Mouse (Mus musculus): ENCODE results near the gene Atp12a. TPM values are rescaled to one million over a fixed set of nuclear protein-coding genes. Genes with fewer than 3 reads are reported as not detected.
A peak's percentile ranks its signal among the peaks of the same experiment; 100 is the strongest.

Atp12a gene
- polyA plus RNA-seq, 1 experiment from 2014 or later, result 0.14 TPM

- 26% methylated on average over 3 of the region's 3 CpGs for WGBS
- H3K4me2 ChIP-seq (replicated peaks), result no peak overlapping the region
- H3K9ac ChIP-seq (replicated peaks), result no peak overlapping the region
- peak; percentile 60; the same call in 1 of the 2 replicates for ATAC-seq (replicated peaks)
- no peaks in the 10 kb centered on the region for H3K36me3 ChIP-seq
- H3K9me3 ChIP-seq, result no peaks in the 10 kb centered on the region
- H3K27ac ChIP-seq (replicated peaks), result no peak overlapping the region
- H3K4me3 ChIP-seq, result no peak overlapping the region
- H3K27me3 ChIP-seq, result no peaks in the 10 kb centered on the region
- no peaks in the 10 kb centered on the region for H3K4me1 ChIP-seq
Measured at GRCm38 (mm10) chr14:56390247-56390646, 25.4 kb downstream of the Atp12a start.

GRCm38 (mm10) chr14:56393704-56394312 lies 28.9 kb downstream of the Atp12a start:
- H3K4me1 ChIP-seq, result no peaks in the 10 kb centered on the region
- ATAC-seq (replicated peaks), result no peak
- WGBS, result 27% methylated on average over 2 of the region's 2 CpGs
- no peak overlapping the region for H3K4me3 ChIP-seq
- no peak overlapping the region for H3K4me2 ChIP-seq (replicated peaks)
- no peaks in the 10 kb centered on the region for H3K27me3 ChIP-seq
- H3K9ac ChIP-seq (replicated peaks), result no peak overlapping the region
- H3K36me3 ChIP-seq, result no peaks in the 10 kb centered on the region
- H3K27ac ChIP-seq (replicated peaks), result no peak overlapping the region
- H3K9me3 ChIP-seq, result no peaks in the 10 kb centered on the region

- Histone ChIP-seq H3K9ac (replicated peaks) (no peak overlapping the region), H3K27me3 (no peaks in the 10 kb centered on the region), H3K9me3 (no peaks in the 10 kb centered on the region), H3K4me1 (no peaks in the 10 kb centered on the region), H3K36me3 (no peaks in the 10 kb centered on the region), H3K27ac (replicated peaks) (no peak overlapping the region), H3K4me3 (no peak overlapping the region), H3K4me2 (replicated peaks) (no peak overlapping the region)
- no peak; the same call in 1 of the 2 replicates for ATAC-seq (replicated peaks)
Measured at GRCm38 (mm10) chr14:56398001-56398400, 33.1 kb downstream of the Atp12a start.

- no peaks in the 10 kb centered on the region for H3K27me3 ChIP-seq
- H3K4me2 ChIP-seq (replicated peaks), result no peak within 1 kb of the TSS
- WGBS, result 75% methylated on average over 34 of the region's 34 CpGs
- H3K27ac ChIP-seq (replicated peaks), result no peak within 1 kb of the TSS
- H3K4me1 ChIP-seq, result no peaks in the 10 kb centered on the region
- H3K9ac ChIP-seq (replicated peaks), result no peak within 1 kb of the TSS
- no peaks in the 10 kb centered on the region for H3K36me3 ChIP-seq
- H3K9me3 ChIP-seq, result no peaks in the 10 kb centered on the region
- no peak for ATAC-seq (replicated peaks)
- no peak within 1 kb of the TSS for H3K4me3 ChIP-seq
Measured at GRCm38 (mm10) chr14:56402311-56403071, 37.6 kb downstream of the Atp12a start, which contains the start of gene Rnf17. TSS of gene Rnf17 (plus strand) at chr14:56402581.

- Histone ChIP-seq H3K9ac (replicated peaks) (no peak overlapping the region), H3K4me1 (no peaks in the 10 kb centered on the region), H3K9me3 (no peaks in the 10 kb centered on the region), H3K27ac (replicated peaks) (no peak overlapping the region), H3K27me3 (no peaks in the 10 kb centered on the region), H3K4me2 (replicated peaks) (no peak overlapping the region), H3K36me3 (no peaks in the 10 kb centered on the region), H3K4me3 (no peak overlapping the region)
- no peak for ATAC-seq (replicated peaks)
- 92% methylated on average over 2 of the region's 2 CpGs for WGBS
Measured at GRCm38 (mm10) chr14:56403072-56403375, 38.2 kb downstream of the Atp12a start.

Other genes with a start within 250 kb of the Atp12a start
- not detected in 2 replicates for gene Gzme, start 244.4 kb upstream of the Atp12a start, polyA plus RNA-seq (2015; fragmentation: Nextera tagmentation; extraction: Ambion mirVana)
- gene Gzmd, start 232.5 kb upstream of the Atp12a start, polyA plus RNA-seq (2015; fragmentation: Nextera tagmentation; extraction: Ambion mirVana), result not detected in 2 replicates
- not detected in 2 replicates for gene Gzmg, start 205.5 kb upstream of the Atp12a start, polyA plus RNA-seq (2015; fragmentation: Nextera tagmentation; extraction: Ambion mirVana)
- not detected in 2 replicates for gene Gzmn, start 190.5 kb upstream of the Atp12a start, polyA plus RNA-seq (2015; fragmentation: Nextera tagmentation; extraction: Ambion mirVana)
- gene Gzmf, start 153.7 kb upstream of the Atp12a start, polyA plus RNA-seq (2015; fragmentation: Nextera tagmentation; extraction: Ambion mirVana), result not detected in 2 replicates
- gene Gzmc, start 130.4 kb upstream of the Atp12a start, polyA plus RNA-seq (2015; fragmentation: Nextera tagmentation; extraction: Ambion mirVana), result not detected in 2 replicates
- not detected in 2 replicates for gene Gzmb, start 102.8 kb upstream of the Atp12a start, polyA plus RNA-seq (2015; fragmentation: Nextera tagmentation; extraction: Ambion mirVana)
- gene Rnf17, start 37.5 kb downstream of the Atp12a start, polyA plus RNA-seq (2015; fragmentation: Nextera tagmentation; extraction: Ambion mirVana), result 0.52 and 0.70 TPM in 2 replicates
- 13.4 and 15.3 TPM in 2 replicates for gene Cenpj, start 210.4 kb downstream of the Atp12a start, polyA plus RNA-seq (2015; fragmentation: Nextera tagmentation; extraction: Ambion mirVana)
- gene Parp4, start 210.6 kb downstream of the Atp12a start, polyA plus RNA-seq (2015; fragmentation: Nextera tagmentation; extraction: Ambion mirVana), result 0.59 and 0.61 TPM in 2 replicates